Mouse (Mus musculus) megakaryocyte, adult 5-6 weeks (primary cell): Measurements from ENCODE around the gene Dsn1. TPM values are rescaled to one million over a fixed set of nuclear protein-coding genes. Genes with fewer than 3 reads are reported as not detected.
A peak's percentile ranks its signal among the peaks of the same experiment; 100 is the strongest.

Experiments used
- ATAC-seq: 2 replicates; pipeline ENCODE4 v1.8.0; 2016; ENCODE audit warnings: mild to moderate bottlenecking, inconsistent platforms; ENCODE audit not compliant: poor library complexity, severe bottlenecking
- total RNA-seq, 2 experiments: library from RNA; stranded (forward) in 1 of 2; stranded (reverse) in 1 of 2; fragments of 153-499, 151-499 nt in 1 of 2; fragments of 221-1000, 200-1000 nt in 1 of 2; gene quantifications; 2 replicates each; pipeline versions ENCODE4 v1.2.3 to v1.2.4; 2015 to 2017

Gene Dsn1
- total RNA-seq (2015) (13.3 and 14.6 TPM in 2 replicates), total RNA-seq (2017) (36.4 and 47.0 TPM in 2 replicates)

DNA sequence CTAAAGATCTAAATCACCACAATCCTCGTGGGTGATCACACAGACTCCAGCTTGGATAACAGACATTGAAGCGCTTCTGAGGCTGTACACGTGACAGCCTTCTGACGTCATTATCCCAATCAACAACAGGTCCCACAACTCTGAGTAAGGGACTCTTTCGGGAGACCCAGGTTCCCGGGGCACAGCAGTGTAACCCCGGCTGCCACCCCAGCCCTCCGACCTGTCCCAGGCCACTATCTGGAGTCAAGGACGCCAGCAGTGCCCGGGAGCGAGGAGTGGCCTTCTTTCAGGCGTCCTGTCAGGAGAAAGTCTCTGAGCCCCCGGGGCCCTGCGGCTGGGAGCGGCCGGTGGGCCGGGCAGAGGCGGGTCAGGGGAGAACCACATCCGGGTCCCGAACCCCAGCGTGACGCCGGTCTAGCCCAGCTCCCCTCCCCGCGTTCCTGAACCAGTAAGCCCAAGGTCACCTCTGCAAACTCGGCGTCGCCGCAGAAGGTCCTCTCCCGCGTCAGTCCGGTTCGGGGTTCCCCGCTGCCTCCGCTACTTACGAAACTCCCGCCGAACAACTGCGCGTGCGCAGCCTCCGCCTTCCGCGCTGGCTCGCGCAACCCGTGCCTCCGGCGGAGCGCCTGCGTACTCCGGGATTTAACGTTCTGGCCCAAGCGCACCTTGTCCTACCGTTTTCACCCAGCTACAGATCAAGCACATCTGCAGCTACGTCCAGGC, at the start of gene Dsn1:
Dsn1 (minus strand) TSS at position 644 of the 723 bp plus-strand sequence.
- peak; percentile 86 for ATAC-seq

- ATAC-seq = no peak
These were observed 48.8 kb upstream of the Dsn1 start for GRCm38 (mm10) chr2:157055721-157056120.

GRCm38 (mm10) chr2:157054816-157055215, 47.9 kb upstream of the Dsn1 start:
- ATAC-seq = no peak

GRCm38 (mm10) chr2:157054297-157054696, 47.3 kb upstream of the Dsn1 start:
- ATAC-seq = no peak

DNA sequence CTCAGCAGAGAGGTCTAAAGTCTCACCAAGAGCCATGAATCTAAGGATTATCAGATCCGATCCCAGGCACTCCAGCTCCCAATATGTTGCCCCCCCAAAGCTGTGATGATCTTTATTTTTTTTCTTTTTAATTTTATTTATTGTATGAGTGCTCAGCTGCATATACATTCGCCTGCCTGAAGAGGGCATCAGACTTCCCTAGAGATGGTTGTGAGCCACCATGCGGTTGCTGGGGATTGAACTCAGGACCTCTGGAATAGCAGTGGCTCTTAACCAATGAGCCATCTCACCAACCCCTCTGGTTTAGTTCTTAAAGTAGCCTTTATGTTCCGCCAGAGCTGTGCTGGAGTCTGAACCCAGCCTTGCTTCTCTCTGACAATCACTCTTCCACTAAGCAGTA, 46.8 kb upstream of the Dsn1 start:
- ATAC-seq = no peak

- no peak for ATAC-seq
These were observed 46.2 kb upstream of the Dsn1 start for GRCm38 (mm10) chr2:157053124-157053523.

DNA sequence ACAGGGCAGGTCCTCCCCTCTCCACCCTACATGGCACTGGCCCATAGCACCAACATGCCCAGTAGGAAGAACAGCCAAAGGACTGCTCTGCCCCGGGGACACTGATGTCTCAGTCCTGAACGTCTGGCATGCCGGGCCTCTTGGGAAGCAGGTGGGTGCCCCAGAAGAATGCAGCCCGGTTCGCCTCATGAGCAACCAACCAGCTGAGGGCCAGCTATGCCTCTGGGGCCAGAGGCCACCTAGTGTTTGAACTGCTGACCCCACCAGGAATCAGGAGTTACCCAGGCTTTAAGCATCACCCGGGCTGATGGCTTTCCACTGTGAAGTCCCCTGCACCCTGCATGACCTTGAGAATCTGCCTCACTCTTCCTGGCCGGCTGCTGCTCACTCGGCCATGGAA, 45.5 kb upstream of the Dsn1 start:
- no peak for ATAC-seq

DNA sequence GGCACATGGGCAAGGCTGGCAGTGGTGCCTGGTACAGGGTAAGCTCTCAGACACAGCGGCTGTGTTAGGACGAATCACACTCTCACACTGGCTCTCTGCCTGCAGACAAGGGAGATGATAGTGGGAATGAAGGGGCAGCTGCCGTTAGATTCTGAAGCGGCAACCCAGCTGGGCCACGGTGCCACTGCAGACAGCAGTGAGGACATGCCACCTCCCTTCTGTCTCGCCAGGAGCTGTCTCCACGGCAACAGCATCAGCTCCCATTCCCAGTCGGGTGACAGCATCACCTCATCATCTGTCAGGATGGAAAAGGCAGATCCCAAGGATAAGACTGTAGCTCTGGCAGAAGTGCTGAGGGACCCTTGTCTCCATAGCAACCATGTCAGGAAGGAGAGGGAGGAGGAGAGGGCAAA, 42.9 kb upstream of the Dsn1 start:
- ATAC-seq = no peak

GRCm38 (mm10) chr2:157048395-157049181, 41.6 kb upstream of the Dsn1 start:
- ATAC-seq = no peak

DNA sequence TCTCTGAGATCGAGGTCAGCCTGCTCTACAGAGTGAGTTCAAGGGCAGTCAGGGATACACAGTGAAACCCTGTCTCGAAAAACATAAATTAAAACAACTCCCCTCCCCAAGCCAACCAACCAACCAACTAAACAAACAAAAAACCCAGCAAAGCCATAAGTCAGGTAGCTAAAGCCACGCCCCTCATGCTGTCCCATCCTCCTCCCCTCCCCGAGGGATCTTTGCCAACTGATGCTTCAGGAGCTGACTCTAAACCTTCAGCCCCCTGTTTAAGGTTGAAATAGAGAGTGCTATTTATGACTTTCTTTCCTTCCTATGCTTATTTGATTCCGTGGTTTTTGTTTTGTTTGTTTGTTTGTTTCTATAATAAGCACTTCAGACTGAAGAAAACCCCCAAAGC, 40.0 kb upstream of the Dsn1 start:
- ATAC-seq = no peak

GRCm38 (mm10) chr2:157045932-157046331, 39.0 kb upstream of the Dsn1 start:
- no peak for ATAC-seq

- no peak for ATAC-seq
These were observed 37.0 kb upstream of the Dsn1 start for GRCm38 (mm10) chr2:157043987-157044386.

DNA sequence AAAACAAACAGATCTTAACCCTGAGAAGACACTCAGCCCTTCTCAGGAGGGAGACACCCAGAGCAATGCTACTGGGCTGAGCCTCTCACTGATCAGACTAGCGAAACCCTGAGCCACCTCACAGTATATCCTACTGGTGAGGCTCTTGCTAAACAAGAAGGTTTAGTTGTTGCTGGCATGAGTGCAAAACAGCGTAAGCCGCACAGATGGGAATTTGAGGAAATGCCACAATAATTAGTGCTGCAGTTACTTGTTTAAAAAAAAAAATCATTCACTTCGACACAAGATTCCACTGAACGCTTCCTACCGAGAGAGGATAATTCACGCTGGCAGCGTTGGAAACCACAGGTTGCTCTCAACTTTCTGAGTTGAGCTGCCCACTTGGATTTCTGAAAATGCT, 36.6 kb upstream of the Dsn1 start:
- no peak for ATAC-seq

DNA sequence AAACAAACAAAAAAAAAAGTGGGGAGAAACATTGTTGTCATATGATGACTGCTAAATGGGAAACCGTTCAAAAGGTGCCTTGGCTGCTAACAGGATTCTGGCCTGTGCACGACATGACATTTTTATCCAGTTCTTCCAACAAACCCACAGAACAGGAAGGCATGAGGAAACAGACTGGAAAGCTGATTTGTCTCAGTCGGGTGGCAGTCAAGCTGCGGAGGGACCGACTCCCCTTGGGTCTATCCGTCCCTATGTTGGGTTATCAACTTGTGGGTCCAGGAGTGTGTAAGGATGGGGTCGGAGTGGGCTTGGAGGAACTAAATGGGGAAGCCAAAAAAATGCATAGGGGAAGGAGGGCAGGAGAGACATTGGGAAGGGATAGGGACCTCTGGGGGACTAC, 34.5 kb upstream of the Dsn1 start:
- no peak for ATAC-seq

DNA sequence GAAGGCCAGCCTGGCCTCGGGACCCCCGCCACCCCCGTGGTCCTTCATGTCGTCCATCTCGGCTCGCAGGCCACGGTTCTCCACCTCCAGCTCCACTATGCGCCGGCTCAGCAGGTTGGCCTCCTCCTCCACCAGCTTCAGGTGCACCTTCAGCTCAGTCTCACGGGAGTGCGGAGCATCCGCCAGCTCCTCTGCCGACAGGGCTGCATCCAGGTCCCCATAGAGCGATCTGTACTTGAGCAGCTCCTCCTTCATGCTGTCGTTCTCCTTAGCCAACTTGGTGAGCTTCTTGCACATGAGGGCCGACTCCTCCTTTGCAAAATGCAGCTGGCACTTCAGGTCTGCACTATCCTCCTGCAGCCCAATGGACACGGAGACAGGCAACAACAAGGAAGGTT, 33.7 kb upstream of the Dsn1 start:
- ATAC-seq = no peak

- ATAC-seq = no peak
These were observed 33.1 kb upstream of the Dsn1 start for GRCm38 (mm10) chr2:157039900-157040648.

- ATAC-seq = peak; percentile 40
These were observed 30.3 kb upstream of the Dsn1 start for GRCm38 (mm10) chr2:157037303-157037702.

DNA sequence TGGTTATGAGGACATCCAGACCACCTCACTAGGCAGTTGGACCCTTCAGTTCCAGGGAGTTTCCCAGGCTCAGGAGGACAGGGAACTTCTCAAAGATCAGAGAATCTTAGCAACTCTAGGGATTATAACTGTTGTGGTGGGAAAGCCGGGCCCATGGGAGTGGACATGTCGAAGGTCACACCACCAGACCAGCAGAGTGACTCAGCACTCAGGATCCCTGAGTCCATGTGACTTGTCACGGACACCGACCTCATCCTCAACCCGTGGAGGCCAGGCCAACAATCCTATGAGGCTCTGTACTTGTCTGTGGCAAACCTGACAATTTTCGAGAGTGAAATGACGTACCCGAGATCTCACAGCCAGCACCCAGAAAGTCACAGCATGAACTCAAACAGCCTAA, 29.4 kb upstream of the Dsn1 start:
- no peak for ATAC-seq

GRCm38 (mm10) chr2:157035371-157035770, 28.4 kb upstream of the Dsn1 start:
- no peak for ATAC-seq

GRCm38 (mm10) chr2:157030804-157031203, 23.9 kb upstream of the Dsn1 start:
- peak; percentile 89 for ATAC-seq

GRCm38 (mm10) chr2:157028261-157028660, 21.3 kb upstream of the Dsn1 start:
- ATAC-seq = no peak
